Mouse (Mus musculus) cerebellum, postnatal 25 days (tissue): ENCODE results near the gene Zfp692.

Source experiments
- DNase-seq, 2 experiments: peaks; one replicate each; pipeline ENCODE4 v3.0.0; 2021; ENCODE audit warnings: mixed read lengths in 2 of 2

Gene Zfp692

DNA sequence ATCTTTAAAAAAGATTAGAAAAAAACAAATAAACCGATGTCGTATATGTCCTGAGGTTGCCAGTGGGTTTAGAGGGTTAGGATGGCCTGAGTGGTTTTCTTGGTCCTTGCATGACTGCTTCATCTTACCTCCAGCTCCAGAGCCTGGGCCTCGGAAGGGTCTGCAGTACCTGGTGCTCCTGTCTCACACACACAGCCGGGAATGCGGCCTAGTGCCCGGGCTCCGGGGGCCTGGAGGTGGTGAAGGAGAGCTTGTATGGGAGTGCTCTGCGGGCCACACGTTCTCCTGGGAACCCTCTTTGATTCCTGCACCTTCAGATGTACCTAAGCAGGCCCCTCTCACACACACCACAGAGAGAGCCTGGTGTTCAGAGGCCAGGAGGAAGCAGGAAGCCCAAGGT lies 1.8 kb downstream of the Zfp692 start:
- DNase-seq = no peak

GRCm38 (mm10) chr11:58314069-58314468 lies 7.2 kb downstream of the Zfp692 start:
- DNase-seq = peak; percentile 36 to 56

- no peak for DNase-seq
These were observed 8.8 kb downstream of the Zfp692 start for GRCm38 (mm10) chr11:58315536-58316168.

DNA sequence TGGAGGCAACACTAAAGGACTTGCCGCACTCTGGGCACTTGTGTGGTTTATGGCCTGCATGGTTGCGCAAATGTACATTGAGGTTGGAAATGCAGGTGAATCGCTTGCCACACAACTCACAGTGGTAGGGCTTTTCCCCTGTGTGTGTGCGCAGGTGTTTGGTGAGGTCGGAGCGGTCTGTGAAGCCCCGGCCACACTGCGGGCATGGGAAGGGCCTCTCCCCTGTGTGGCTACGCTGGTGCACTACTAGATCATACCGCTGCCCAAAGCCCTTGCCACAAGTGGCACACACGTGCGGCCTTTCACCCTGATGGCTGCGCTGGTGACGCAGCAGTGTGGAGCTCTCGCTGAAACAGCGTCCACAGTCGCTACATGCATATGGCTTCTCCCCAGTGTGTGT lies 9.5 kb downstream of the Zfp692 start:
- no peak for DNase-seq

- peak in 1 of 2 experiments; percentile 18 for DNase-seq
These were observed 10.0 kb downstream of the Zfp692 start for GRCm38 (mm10) chr11:58316768-58317390.

DNA sequence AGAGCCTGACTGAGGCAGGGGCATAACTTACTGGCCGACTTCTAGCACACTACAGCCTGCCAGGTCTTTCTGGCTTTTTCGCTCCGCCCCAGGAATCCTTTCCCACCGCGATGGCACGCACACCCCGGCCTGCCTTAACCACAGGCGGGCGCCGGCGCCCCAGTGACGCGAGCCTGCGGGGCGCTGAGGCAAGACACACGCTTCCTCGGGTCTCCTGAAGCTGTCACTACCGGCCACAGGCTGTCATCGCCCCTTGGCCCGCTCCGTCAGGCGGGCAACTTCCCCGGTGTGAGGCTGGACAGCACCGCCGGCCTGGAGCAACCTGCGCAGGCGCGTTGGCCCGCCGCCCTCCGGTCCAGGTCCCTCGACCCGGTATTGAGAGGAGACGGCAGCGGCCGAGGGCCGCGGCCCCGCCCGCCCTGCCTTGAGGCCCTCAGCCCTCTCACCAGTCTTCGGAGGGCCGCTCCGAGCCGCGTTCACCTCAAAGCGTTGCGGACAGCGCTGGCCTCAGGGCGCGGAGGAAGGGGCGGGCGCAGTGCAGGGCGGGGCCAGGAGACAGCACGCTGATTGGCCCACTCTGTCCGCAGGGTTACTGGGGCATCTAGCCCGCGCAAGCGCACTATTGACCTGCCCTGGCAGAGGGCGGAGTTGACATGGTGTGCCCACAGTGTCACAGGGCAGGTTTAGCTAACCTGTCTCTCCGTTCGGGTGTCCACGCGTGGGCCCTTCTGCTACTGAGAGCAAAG lies 16.1 kb downstream of the Zfp692 start:
- DNase-seq = peak; percentile 98 to 99

GRCm38 (mm10) chr11:58323570-58324340 lies 16.9 kb downstream of the Zfp692 start:
- DNase-seq = no peak

DNA sequence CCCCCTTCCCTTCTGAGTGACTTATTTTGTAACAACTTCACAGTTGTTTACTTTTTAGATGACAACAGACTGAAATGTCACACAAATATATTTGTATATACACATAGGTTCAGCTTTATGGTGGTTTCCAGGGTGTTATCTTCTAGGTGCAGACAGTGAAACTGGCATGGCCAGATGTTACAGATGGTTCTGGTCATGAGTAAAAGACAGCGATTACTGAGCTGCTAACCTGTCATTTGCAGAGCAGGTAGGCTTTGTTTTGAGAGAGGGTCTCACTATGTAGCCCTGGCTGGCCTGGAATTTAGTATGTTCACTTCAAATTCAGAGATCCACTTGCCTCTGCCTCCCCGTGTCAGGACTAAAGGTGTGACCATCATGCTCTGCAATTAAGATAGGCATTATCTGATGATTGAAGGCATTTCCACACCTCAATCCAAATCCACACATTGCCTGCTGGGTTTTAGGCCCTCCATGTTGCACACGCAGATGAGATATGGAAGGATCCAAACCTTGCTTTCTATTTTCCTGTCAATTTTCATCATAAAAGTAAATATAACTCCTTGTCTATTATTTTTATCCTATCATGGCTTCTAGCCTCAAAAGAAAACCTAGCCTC lies 17.9 kb downstream of the Zfp692 start:
- no peak for DNase-seq

DNA sequence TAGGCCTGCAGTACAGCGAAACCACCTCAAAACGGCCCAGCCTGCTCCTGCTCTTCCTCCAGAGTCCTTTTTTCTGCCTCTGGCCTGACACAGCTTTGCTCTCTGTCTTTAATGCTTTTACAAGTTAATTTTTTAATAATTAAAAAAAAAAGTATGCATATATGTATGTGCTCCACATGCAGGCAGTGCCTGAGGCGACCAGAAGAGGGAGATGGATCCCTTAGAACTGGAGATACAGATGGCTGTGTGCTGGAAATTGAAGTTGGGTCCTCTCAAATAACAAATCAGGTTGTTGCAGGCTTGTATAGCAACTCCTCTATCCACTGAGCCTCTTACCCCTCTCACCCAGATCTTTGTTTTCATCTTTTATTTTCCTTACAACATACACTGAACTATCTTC lies 19.9 kb downstream of the Zfp692 start:
- no peak for DNase-seq

DNA sequence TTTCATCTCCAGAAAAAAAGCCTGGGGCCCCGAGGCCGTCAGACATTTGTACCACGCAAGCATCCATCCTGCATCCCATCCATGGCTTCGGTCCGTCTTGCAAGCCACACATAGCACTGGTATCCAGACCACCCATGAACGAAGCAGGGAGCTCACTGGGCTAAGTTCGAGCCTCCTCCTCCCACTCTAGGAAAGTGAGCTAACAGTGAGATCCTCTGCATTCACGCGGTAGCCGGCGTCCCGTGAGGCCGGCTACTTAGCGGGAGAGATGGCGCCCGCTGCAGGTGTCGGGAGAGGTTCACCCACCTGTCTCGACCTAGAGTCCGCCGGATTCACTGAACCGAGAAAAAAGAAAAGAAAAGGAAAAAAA lies 23.0 kb downstream of the Zfp692 start:
- DNase-seq = no peak

GRCm38 (mm10) chr11:58330276-58331148 lies 23.6 kb downstream of the Zfp692 start, which contains the start of the genes Zfp672 and Sh3bp5l:
Gene Zfp672 (minus strand): TSS chr11:58330339.
Gene Sh3bp5l (plus strand): TSS chr11:58330724.
- peak; percentile 91 to 94 for DNase-seq

DNA sequence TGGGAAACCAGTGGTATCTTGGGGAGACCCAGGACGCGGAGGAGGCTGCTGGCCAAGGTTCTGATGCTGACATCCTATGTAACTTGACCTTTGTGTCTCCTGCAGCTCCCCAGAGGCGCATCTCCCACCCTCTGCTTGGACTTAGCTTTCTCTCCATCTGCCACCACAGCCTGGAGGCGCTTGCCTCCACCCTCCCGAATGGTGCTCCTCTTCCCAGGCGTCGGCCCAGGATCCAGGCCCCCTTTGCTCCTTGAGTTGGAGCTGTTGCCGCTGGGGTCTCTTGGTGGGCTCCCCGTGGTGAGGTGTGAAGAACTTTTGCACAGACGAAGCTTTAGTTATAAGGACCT lies 24.3 kb downstream of the Zfp692 start:
- no peak for DNase-seq

DNA sequence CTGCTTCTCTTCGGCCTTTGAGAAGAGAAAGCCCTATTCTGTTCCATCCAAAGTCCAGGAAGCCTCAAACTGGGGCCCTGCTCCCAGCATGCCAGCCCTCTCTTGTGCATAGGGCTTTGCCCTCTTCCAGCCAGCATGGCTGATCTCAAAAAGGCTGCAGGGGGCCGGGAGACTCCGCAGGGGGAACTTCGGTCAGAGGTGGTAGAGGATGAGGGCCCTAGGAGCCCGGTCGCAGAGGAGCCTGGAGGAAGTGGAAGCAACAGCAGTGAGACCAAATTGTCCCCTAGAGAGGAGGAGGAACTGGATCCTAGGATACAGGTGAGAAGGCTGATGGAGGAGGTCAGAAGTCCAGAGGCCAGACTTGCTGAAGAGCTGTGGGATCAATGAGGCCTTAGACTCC lies 24.7 kb downstream of the Zfp692 start:
- no peak for DNase-seq

GRCm38 (mm10) chr11:58334746-58335145 lies 27.9 kb downstream of the Zfp692 start:
- DNase-seq = peak; percentile 41 to 66

DNA sequence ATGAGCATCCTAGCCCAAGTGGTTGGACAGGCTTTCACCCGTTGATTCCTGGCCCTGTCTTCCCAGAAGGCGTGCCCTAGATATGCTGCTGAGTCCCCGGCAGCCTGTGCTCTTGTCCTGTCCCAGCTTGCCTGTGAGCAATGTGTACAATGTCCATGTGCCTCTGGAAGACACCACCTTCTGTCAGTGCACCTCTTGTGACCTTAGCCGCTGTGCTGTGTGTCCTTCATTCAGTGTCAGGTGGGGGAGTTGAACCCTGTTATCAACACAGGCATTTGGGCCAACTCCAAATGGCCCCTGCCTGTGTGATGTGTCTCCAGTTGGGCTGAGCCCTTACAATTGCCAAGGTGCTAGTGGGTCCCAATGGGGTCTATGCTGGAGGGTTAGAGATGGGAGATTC lies 39.9 kb downstream of the Zfp692 start:
- DNase-seq = no peak

DNA sequence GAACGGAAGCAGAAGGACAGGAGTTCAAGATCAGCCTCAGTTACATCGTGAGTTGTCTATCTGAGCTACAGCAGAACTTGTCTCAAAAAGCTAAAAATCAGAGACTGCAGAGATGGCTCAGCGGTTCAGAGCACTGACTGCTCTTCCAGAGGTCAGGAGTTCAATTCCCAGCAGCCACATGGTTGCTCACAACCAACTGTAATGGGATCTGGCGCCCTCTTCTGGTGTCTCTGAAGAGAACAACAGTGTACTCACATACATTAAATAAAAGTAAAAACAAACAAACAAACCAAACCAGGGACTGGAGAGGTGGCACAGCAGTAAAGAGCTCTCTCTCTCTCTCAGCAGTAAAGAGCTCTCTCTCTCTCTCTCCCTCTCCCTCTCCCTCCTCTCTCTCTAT lies 43.8 kb downstream of the Zfp692 start:
- DNase-seq = no peak

GRCm38 (mm10) chr11:58351179-58351578 lies 44.3 kb downstream of the Zfp692 start:
- DNase-seq = no peak

DNA sequence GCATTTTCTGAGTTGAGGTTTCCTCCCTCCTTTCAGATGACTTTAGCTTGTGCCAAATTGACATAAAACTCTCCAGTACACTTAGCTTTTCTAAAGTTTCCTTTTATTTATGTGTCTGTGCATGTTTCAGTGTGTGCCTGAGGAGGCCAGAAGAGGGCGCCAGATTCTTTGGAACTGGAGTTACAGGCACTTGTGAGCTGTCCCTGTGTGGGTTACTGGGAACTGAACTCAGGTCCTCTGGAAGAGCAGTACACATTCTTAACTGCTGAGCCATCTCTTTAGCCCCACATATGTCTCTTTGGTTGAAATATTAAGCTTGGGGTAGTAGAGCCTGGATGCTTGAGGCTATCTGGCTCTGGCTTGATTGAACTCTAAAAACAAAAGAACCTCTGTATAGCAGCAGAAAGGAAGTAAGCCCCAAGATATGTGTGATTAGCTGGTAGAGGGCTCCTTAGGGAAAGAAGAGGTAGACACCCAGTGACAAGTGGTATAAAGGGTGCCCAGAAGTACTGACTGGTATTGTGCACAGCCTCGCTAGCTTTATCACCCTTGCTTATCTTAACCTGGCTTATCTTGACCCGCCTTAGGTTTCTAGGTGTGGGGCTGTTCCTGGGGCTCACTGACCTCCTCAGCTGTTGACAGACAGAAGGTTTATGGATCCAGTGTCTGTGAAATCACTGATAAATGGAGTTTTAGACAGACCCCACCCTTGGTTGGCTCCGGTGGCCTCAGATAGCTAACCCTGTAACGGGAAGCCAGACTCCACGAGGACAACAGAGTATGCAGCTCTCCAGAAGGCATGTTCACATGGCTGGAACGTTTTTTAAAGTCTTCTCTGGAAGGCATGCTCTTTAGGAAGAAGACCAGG lies 46.0 kb downstream of the Zfp692 start:
- no peak for DNase-seq

DNA sequence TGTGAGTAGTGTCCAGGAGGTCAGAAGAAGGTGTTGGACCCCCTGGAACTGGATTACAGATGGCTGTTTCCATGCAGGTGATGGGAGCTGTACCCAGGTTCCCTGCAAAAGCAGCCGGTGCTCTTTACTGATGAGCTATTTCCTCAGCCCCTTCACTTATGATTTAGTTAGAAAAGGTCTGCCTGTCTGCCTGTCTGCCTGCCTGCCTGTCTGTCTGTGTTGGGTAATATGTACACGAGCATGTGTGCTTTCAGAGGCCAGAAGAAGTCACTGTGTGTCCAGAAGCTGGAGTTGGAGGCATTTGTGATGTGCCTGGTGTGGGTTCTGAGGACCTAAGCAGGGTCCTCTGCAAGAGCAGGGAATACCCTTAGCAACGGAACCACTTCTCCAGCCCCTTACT lies 46.8 kb downstream of the Zfp692 start:
- no peak for DNase-seq

DNA sequence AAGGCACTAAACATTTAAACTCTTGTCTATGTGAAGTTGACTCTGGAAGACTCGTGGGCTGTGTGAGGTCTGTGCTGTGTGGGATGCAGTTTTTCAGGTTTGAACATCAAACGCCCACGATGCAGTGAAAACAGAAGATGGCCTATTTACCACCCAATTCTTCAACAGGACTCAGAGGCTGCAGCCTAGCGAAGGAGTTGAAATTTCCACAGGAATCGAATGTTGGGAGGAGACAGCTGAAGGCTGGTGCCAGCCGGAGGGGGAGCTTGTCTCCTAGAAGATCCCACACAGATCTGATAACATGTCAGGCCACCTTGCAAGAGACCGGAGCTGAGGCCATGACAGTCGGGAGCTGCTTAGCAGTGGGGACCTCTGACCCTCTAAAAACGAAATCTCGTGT lies 47.6 kb downstream of the Zfp692 start:
- DNase-seq = no peak

DNA sequence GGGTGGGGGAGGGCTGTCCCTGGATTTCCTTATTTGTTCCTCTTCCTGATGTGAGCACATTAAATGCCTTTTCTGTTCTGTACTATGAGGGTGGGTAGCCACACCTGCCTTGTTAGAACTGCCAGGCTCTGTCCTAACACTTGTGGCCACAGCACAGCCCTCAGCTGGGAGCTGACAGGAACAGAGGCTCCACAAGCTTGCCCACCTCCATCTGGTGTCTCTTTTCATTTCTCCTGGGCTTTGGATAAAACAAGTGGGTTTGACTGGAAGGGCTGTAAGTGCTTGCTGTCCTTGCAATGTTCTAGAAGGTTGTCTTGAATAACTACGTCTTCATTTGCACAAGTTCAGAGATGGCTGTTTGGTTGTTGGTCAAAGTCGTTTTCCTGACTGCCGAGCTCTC lies 48.1 kb downstream of the Zfp692 start:
- DNase-seq = no peak
